Mouse (Mus musculus): ENCODE measurements around the gene Cmip. TPM values are rescaled to one million over a fixed set of nuclear protein-coding genes. Genes with fewer than 3 reads are reported as not detected.

The Cmip gene
- polyA plus RNA-seq, 1 experiment, result 112 TPM

GRCm38 (mm10) chr8:117428524-117429162 lies 171.8 kb downstream of the Cmip start:
- Histone ChIP-seq H3K36me3 (ENCODE audit: control insufficient read depth, insufficient read depth, low read length) (no peaks in the 10 kb centered on the region), H3K27me3 (replicated peaks; ENCODE audit: control insufficient read depth, insufficient read depth, low read length) (no peaks in the 10 kb centered on the region), H3K27ac (ENCODE audit: insufficient read depth, low read depth, low read length) (no peak overlapping the region), H3K4me3 (ENCODE audit: insufficient read depth, low read depth, low read length) (no peak overlapping the region), H3K4me1 (ENCODE audit: control insufficient read depth, insufficient read depth, low read length) (no peaks in the 10 kb centered on the region)
- DNase-seq, result no peak
- no peak for TF ChIP-seq POLR2A (IDR thresholded peaks at IDR 0.05; ENCODE audit: low read depth, low read length)
- no peak for TF ChIP-seq CTCF (conservative IDR thresholded peaks at IDR 0.05; ENCODE audit: insufficient read depth, insufficient read length, low read depth, low read length)
- 78% methylated on average over 21 of the region's 21 CpGs for WGBS

GRCm38 (mm10) chr8:117430624-117431023 lies 173.8 kb downstream of the Cmip start:
- H3K4me1 ChIP-seq (ENCODE audit: control insufficient read depth, insufficient read depth, low read length), result no peaks in the 10 kb centered on the region

GRCm38 (mm10) chr8:117431554-117431953 lies 174.7 kb downstream of the Cmip start:
- 70% methylated on average over 3 of the region's 3 CpGs for WGBS
- no peaks in the 10 kb centered on the region for H3K36me3 ChIP-seq (ENCODE audit: control insufficient read depth, insufficient read depth, low read length)
- TF ChIP-seq CTCF (conservative IDR thresholded peaks at IDR 0.05; ENCODE audit: insufficient read depth, insufficient read length, low read depth, low read length), result no peak
- no peak for TF ChIP-seq POLR2A (IDR thresholded peaks at IDR 0.05; ENCODE audit: low read depth, low read length)

More at GRCm38 (mm10) chr8:117430624-117431023, 173.8 kb downstream of the Cmip start:
- 89% methylated on average over 4 of the region's 4 CpGs for WGBS
- Histone ChIP-seq H3K27me3 (replicated peaks; ENCODE audit: control insufficient read depth, insufficient read depth, low read length) (no peaks in the 10 kb centered on the region), H3K4me3 (ENCODE audit: insufficient read depth, low read depth, low read length) (no peak overlapping the region), H3K27ac (ENCODE audit: insufficient read depth, low read depth, low read length) (no peak overlapping the region), H3K36me3 (ENCODE audit: control insufficient read depth, insufficient read depth, low read length) (no peaks in the 10 kb centered on the region)
- DNase-seq, result no peak
- no peak for TF ChIP-seq CTCF (conservative IDR thresholded peaks at IDR 0.05; ENCODE audit: insufficient read depth, insufficient read length, low read depth, low read length)
- TF ChIP-seq POLR2A (IDR thresholded peaks at IDR 0.05; ENCODE audit: low read depth, low read length), result no peak

GRCm38 (mm10) chr8:117432111-117432510 lies 175.2 kb downstream of the Cmip start:
- no peak for DNase-seq
- TF ChIP-seq POLR2A (IDR thresholded peaks at IDR 0.05; ENCODE audit: low read depth, low read length) (no peak), CTCF (conservative IDR thresholded peaks at IDR 0.05; ENCODE audit: insufficient read depth, insufficient read length, low read depth, low read length) (no peak)
- H3K27ac ChIP-seq (ENCODE audit: insufficient read depth, low read depth, low read length), result no peak overlapping the region
- 86% methylated on average over 8 of the region's 8 CpGs for WGBS
- H3K4me3 ChIP-seq (ENCODE audit: insufficient read depth, low read depth, low read length), result no peak overlapping the region
- H3K27me3 ChIP-seq (replicated peaks; ENCODE audit: control insufficient read depth, insufficient read depth, low read length), result no peaks in the 10 kb centered on the region
- no peaks in the 10 kb centered on the region for H3K36me3 ChIP-seq (ENCODE audit: control insufficient read depth, insufficient read depth, low read length)
- H3K4me1 ChIP-seq (ENCODE audit: control insufficient read depth, insufficient read depth, low read length), result no peaks in the 10 kb centered on the region

More at GRCm38 (mm10) chr8:117431554-117431953, 174.7 kb downstream of the Cmip start:
- H3K27me3 ChIP-seq (replicated peaks; ENCODE audit: control insufficient read depth, insufficient read depth, low read length), result no peaks in the 10 kb centered on the region
- no peaks in the 10 kb centered on the region for H3K4me1 ChIP-seq (ENCODE audit: control insufficient read depth, insufficient read depth, low read length)
- H3K27ac ChIP-seq (ENCODE audit: insufficient read depth, low read depth, low read length), result no peak overlapping the region
- H3K4me3 ChIP-seq (ENCODE audit: insufficient read depth, low read depth, low read length), result no peak overlapping the region
- DNase-seq, result no peak

GRCm38 (mm10) chr8:117433968-117434367 lies 177.1 kb downstream of the Cmip start:
- Histone ChIP-seq H3K4me3 (ENCODE audit: insufficient read depth, low read depth, low read length) (no peak overlapping the region), H3K36me3 (ENCODE audit: control insufficient read depth, insufficient read depth, low read length) (peaks cover 2% of the 10 kb centered on the region), H3K27me3 (replicated peaks; ENCODE audit: control insufficient read depth, insufficient read depth, low read length) (no peaks in the 10 kb centered on the region), H3K27ac (ENCODE audit: insufficient read depth, low read depth, low read length) (no peak overlapping the region), H3K4me1 (ENCODE audit: control insufficient read depth, insufficient read depth, low read length) (no peaks in the 10 kb centered on the region)
- WGBS, result 66% methylated on average over 10 of the region's 10 CpGs
- peak; percentile 18 for DNase-seq
- TF ChIP-seq POLR2A (IDR thresholded peaks at IDR 0.05; ENCODE audit: low read depth, low read length), result no peak
- no peak for TF ChIP-seq CTCF (conservative IDR thresholded peaks at IDR 0.05; ENCODE audit: insufficient read depth, insufficient read length, low read depth, low read length)

GRCm38 (mm10) chr8:117436786-117437185 lies 179.9 kb downstream of the Cmip start:
- H3K36me3 ChIP-seq (ENCODE audit: control insufficient read depth, insufficient read depth, low read length), result peaks cover 2% of the 10 kb centered on the region

GRCm38 (mm10) chr8:117437616-117438015 lies 180.8 kb downstream of the Cmip start:
- no peak for TF ChIP-seq POLR2A (IDR thresholded peaks at IDR 0.05; ENCODE audit: low read depth, low read length)
- TF ChIP-seq CTCF (conservative IDR thresholded peaks at IDR 0.05; ENCODE audit: insufficient read depth, insufficient read length, low read depth, low read length), result no peak
- WGBS, result 34% methylated on average over 5 of the region's 5 CpGs
- H3K27me3 ChIP-seq (replicated peaks; ENCODE audit: control insufficient read depth, insufficient read depth, low read length), result no peaks in the 10 kb centered on the region
- no peak overlapping the region for H3K4me3 ChIP-seq (ENCODE audit: insufficient read depth, low read depth, low read length)
- H3K4me1 ChIP-seq (ENCODE audit: control insufficient read depth, insufficient read depth, low read length), result no peaks in the 10 kb centered on the region
- H3K27ac ChIP-seq (ENCODE audit: insufficient read depth, low read depth, low read length), result no peak overlapping the region
- DNase-seq, result peak; percentile 48
- H3K36me3 ChIP-seq (ENCODE audit: control insufficient read depth, insufficient read depth, low read length), result peaks cover 2% of the 10 kb centered on the region

More at GRCm38 (mm10) chr8:117436786-117437185, 179.9 kb downstream of the Cmip start:
- TF ChIP-seq POLR2A (IDR thresholded peaks at IDR 0.05; ENCODE audit: low read depth, low read length) (no peak), CTCF (conservative IDR thresholded peaks at IDR 0.05; ENCODE audit: insufficient read depth, insufficient read length, low read depth, low read length) (no peak)
- Histone ChIP-seq H3K27me3 (replicated peaks; ENCODE audit: control insufficient read depth, insufficient read depth, low read length) (no peaks in the 10 kb centered on the region), H3K4me1 (ENCODE audit: control insufficient read depth, insufficient read depth, low read length) (no peaks in the 10 kb centered on the region), H3K4me3 (ENCODE audit: insufficient read depth, low read depth, low read length) (no peak overlapping the region), H3K27ac (ENCODE audit: insufficient read depth, low read depth, low read length) (no peak overlapping the region)
- 95% methylated on average over 15 of the region's 15 CpGs for WGBS
- no peak for DNase-seq
